Comparison of ENCODE assay signal across 28 mouse cellular contexts in genomic region chrX:162447974-162448373, GRCm38 (mm10).
DNase-seq lines count a peak whose midpoint lies in the region; ATAC-seq lines count a peak whose summit lies in the region.
"Had no signal": no experiment of that assay in that cellular context is flagged by ENCODE, and none has a peak within 500 bp of the region (broad histone marks: within the 10 kb centered on the region; RNA-seq: fewer than 3 reads in every experiment).

No protein-coding gene starts in this region.

- H3K36me3 ChIP-seq in embryonic facial prominence, embryonic 14.5 days (ENCODE audit: control insufficient read depth, insufficient read depth, low read length) = no peaks in the 10 kb centered on the region
- H3K36me3 ChIP-seq in embryonic facial prominence, embryonic 10.5 days (replicated peaks) = no peaks in the 10 kb centered on the region
- H3K36me3 ChIP-seq in neural tube, embryonic 15.5 days = no peaks in the 10 kb centered on the region
- H3K36me3 ChIP-seq: embryonic facial prominence, embryonic 13.5 days; heart, embryonic 10.5 days; heart, embryonic 13.5 days had no signal

- no peak overlapping the region for H3K4me3 ChIP-seq in embryonic facial prominence, embryonic 14.5 days (ENCODE audit: low read depth, low read length)
- H3K4me3 ChIP-seq in embryonic facial prominence, embryonic 10.5 days = no peak overlapping the region
- H3K4me3 ChIP-seq in neural tube, embryonic 15.5 days (replicated peaks) = no peak overlapping the region
- H3K4me3 ChIP-seq: embryonic facial prominence, embryonic 13.5 days; heart, adult 2 months; heart, embryonic 10.5 days; heart, embryonic 13.5 days had no signal

- 56% methylated on average over 6 of the region's 6 CpGs for WGBS in embryonic facial prominence, embryonic 14.5 days
- 69% methylated on average over 6 of the region's 6 CpGs for WGBS in embryonic facial prominence, embryonic 10.5 days
- 69% methylated on average over 6 of the region's 6 CpGs for WGBS in neural tube, embryonic 15.5 days

- H3K27me3 ChIP-seq in embryonic facial prominence, embryonic 14.5 days (replicated peaks; ENCODE audit: control insufficient read depth, insufficient read depth, low read length) = peaks cover 3% of the 10 kb centered on the region
- H3K27me3 ChIP-seq in embryonic facial prominence, embryonic 10.5 days (replicated peaks; ENCODE audit: low read depth, poor library complexity, severe bottlenecking) = peaks cover 90% of the 10 kb centered on the region
- H3K27me3 ChIP-seq in neural tube, embryonic 15.5 days (replicated peaks) = peaks cover 10% of the 10 kb centered on the region; the same call in 1 of the 2 replicates
- H3K27me3 ChIP-seq: CH12.LX had no signal

- no peaks in the 10 kb centered on the region for H3K9me3 ChIP-seq in embryonic facial prominence, embryonic 14.5 days (ENCODE audit: control insufficient read depth, low read length)
- no peaks in the 10 kb centered on the region for H3K9me3 ChIP-seq in embryonic facial prominence, embryonic 10.5 days
- H3K9me3 ChIP-seq in neural tube, embryonic 15.5 days (replicated peaks) = no peaks in the 10 kb centered on the region
- H3K9me3 ChIP-seq: embryonic facial prominence, embryonic 13.5 days; heart, embryonic 10.5 days; heart, embryonic 13.5 days had no signal

- no peaks in the 10 kb centered on the region for H3K4me1 ChIP-seq in embryonic facial prominence, embryonic 14.5 days (ENCODE audit: control insufficient read depth, insufficient read depth, low read length)
- peaks cover 3% of the 10 kb centered on the region; the same call in 1 of the 2 replicates for H3K4me1 ChIP-seq in embryonic facial prominence, embryonic 10.5 days
- H3K4me1 ChIP-seq in neural tube, embryonic 15.5 days = no peaks in the 10 kb centered on the region
- H3K4me1 ChIP-seq: embryonic facial prominence, embryonic 13.5 days; heart, embryonic 10.5 days; heart, embryonic 13.5 days had no signal

- no peak overlapping the region for H3K9ac ChIP-seq in embryonic facial prominence, embryonic 14.5 days (ENCODE audit: low read depth, low read length)
- H3K9ac ChIP-seq in neural tube, embryonic 15.5 days (replicated peaks) = no peak overlapping the region
- H3K9ac ChIP-seq: embryonic facial prominence, embryonic 13.5 days; forebrain, postnatal 0 days; heart, embryonic 13.5 days; hindbrain, embryonic 14.5 days had no signal

- H3K4me2 ChIP-seq in embryonic facial prominence, embryonic 14.5 days (ENCODE audit: low read depth, low read length) = no peak overlapping the region
- no peak overlapping the region for H3K4me2 ChIP-seq in neural tube, embryonic 15.5 days
- H3K4me2 ChIP-seq: embryonic facial prominence, embryonic 13.5 days; heart, embryonic 13.5 days; hindbrain, embryonic 14.5 days had no signal

- H3K27ac ChIP-seq in embryonic facial prominence, embryonic 14.5 days (replicated peaks; ENCODE audit: low read depth, low read length) = no peak overlapping the region
- no peak overlapping the region for H3K27ac ChIP-seq in embryonic facial prominence, embryonic 10.5 days (replicated peaks)
- no peak overlapping the region for H3K27ac ChIP-seq in neural tube, embryonic 15.5 days (replicated peaks)
- H3K27ac ChIP-seq: embryonic facial prominence, embryonic 13.5 days; heart, adult 2 months; heart, embryonic 10.5 days; heart, embryonic 13.5 days; hindbrain, embryonic 14.5 days; hindbrain, postnatal 0 days had no signal

- ATAC-seq in embryonic facial prominence, embryonic 14.5 days (ENCODE audit: low read depth) = no peak
- no peak for ATAC-seq in neural tube, embryonic 15.5 days (ENCODE audit: low FRiP score)
- ATAC-seq: forebrain, embryonic 14.5 days; forebrain, postnatal 0 days; hindbrain, postnatal 0 days; inflammation-experienced regulatory T-cells, adult 6 months; intestine, embryonic 16.5 days had no signal

- peak; percentile 4 for DNase-seq in embryonic facial prominence, embryonic 14.5 days (ENCODE audit: low spot score)
- no peak for DNase-seq in embryonic facial prominence, embryonic 10.5 days (ENCODE audit: low spot score)
- DNase-seq in retina, postnatal 1 day = peak; percentile 8
- no peak for DNase-seq in retina, embryonic 14.5 days (ENCODE audit: low spot score)
- peak; percentile 20 for DNase-seq in brain, adult 2 months (ENCODE audit: low read depth, low spot score)
- DNase-seq: adrenal gland, postnatal 10 days; adrenal gland, postnatal 36 days; B cell, adult 2 months; cerebellum, adult 11 months; cerebellum, adult 2 months; cerebellum, adult 9-11 months; cerebellum, postnatal 25 days; forebrain, postnatal 0 days; gastrocnemius, postnatal 10 days; gastrocnemius, postnatal 36 days; heart, adult 2 months; heart, postnatal 14 days; heart, postnatal 4 days had no signal

Comparison
In these comparisons a context has a peak if more than half of its experiments do, and no peak if none do; other contexts are left out.
1. DNase-seq: peak in embryonic facial prominence, embryonic 14.5 days (single experiment), retina, postnatal 1 day (single experiment) and brain, adult 2 months (single experiment); none in embryonic facial prominence, embryonic 10.5 days (single experiment) and retina, embryonic 14.5 days (single experiment).